Mouse (Mus musculus) olfactory bulb, adult 2 months (tissue): ENCODE results near the gene Ankrd50.

Experiments
- CTCF ChIP-seq: fragments of 200-500 bp; IDR thresholded peaks from 2 replicates; pipeline ENCODE4 v1.5.1; 2012; ENCODE audit warnings: low read depth, mild to moderate bottlenecking, low read length, moderate library complexity; ENCODE audit not compliant: insufficient read depth
- POLR2A ChIP-seq: fragments of 200-500 bp; IDR thresholded peaks from 2 replicates; pipeline ENCODE4 v1.6.1; 2012; ENCODE audit warnings: mild to moderate bottlenecking, low read depth, low read length, moderate library complexity; ENCODE audit not compliant: insufficient read depth

DNA sequence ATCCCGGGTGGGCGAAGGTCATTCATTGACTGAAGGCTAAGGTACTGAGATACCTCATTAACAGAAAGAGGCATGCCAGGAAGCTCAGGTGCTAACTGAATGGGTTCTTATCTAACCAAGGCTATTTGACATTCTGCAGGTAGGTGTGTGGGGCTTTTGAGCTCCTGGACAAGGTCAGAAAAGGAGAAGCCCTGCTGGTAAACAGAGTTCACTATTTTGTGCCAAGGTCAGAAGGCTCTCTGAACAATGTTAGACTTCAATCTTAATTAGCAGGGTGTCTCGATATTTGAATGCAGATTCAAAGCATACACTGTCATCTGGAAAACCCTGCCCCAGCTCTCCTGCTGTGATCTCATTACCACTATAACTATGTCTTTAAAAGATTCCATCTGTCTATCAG, 35.3 kb upstream of the Ankrd50 start:
- no peak for TF ChIP-seq POLR2A
- TF ChIP-seq CTCF = no peak
